Mouse (Mus musculus): ENCODE results near the gene Map1b. TPM values are rescaled to one million over a fixed set of nuclear protein-coding genes. Genes with fewer than 3 reads are reported as not detected.

Map1b gene
- total RNA-seq, 2 experiments from 2014 or later, result 20.6 to 24.3 TPM

GRCm38 (mm10) chr13:99452444-99452843 lies 63.9 kb downstream of the Map1b start:
- intact Hi-C loops (cut with DNase I), result no loop called here
- DNase-seq, result no peak

- intact Hi-C loops (cut with DNase I), result no loop called here
- no peak for DNase-seq
Measured at GRCm38 (mm10) chr13:99451276-99451675, 65.1 kb downstream of the Map1b start.

GRCm38 (mm10) chr13:99450766-99451165 lies 65.6 kb downstream of the Map1b start:
- DNase-seq, result peak; percentile 43 to 55
- intact Hi-C loops (cut with DNase I), result no loop called here

GRCm38 (mm10) chr13:99449547-99449946 lies 66.8 kb downstream of the Map1b start:
- intact Hi-C loops (cut with DNase I), result no loop called here
- DNase-seq, result no peak

GRCm38 (mm10) chr13:99448278-99448677 lies 68.1 kb downstream of the Map1b start:
- DNase-seq, result no peak
- intact Hi-C loops (cut with DNase I), result no loop called here

GRCm38 (mm10) chr13:99447403-99448199 lies 68.7 kb downstream of the Map1b start:
- intact Hi-C loops (cut with DNase I), result no loop called here
- DNase-seq, result peak; percentile 29 to 49

- intact Hi-C loops (cut with DNase I), result no loop called here
- DNase-seq, result no peak
Measured at GRCm38 (mm10) chr13:99447002-99447401, 69.3 kb downstream of the Map1b start.

GRCm38 (mm10) chr13:99444880-99445279 lies 71.5 kb downstream of the Map1b start:
- DNase-seq, result no peak
- intact Hi-C loops (cut with DNase I), result no loop called here

GRCm38 (mm10) chr13:99444431-99444871 lies 71.9 kb downstream of the Map1b start:
- intact Hi-C loops (cut with DNase I), result no loop called here
- no peak for DNase-seq

GRCm38 (mm10) chr13:99443484-99444175 lies 72.7 kb downstream of the Map1b start:
- intact Hi-C loops (cut with DNase I), result no loop called here
- no peak for DNase-seq

- no peak for DNase-seq
- intact Hi-C loops (cut with DNase I), result no loop called here
Measured at GRCm38 (mm10) chr13:99442434-99443249, 73.7 kb downstream of the Map1b start.

- DNase-seq, result no peak
- intact Hi-C loops (cut with DNase I), result no loop called here
Measured at GRCm38 (mm10) chr13:99441700-99442433, 74.5 kb downstream of the Map1b start.

GRCm38 (mm10) chr13:99440228-99440627 lies 76.1 kb downstream of the Map1b start:
- no peak for DNase-seq
- intact Hi-C loops (cut with DNase I), result no loop called here

- intact Hi-C loops (cut with DNase I), result no loop called here
- no peak for DNase-seq
Measured at GRCm38 (mm10) chr13:99439357-99439756, 77.0 kb downstream of the Map1b start.

GRCm38 (mm10) chr13:99437051-99437450 lies 79.3 kb downstream of the Map1b start:
- DNase-seq, result no peak
- intact Hi-C loops (cut with DNase I), result no loop called here

GRCm38 (mm10) chr13:99434494-99434893 lies 81.8 kb downstream of the Map1b start:
- DNase-seq, result no peak
- intact Hi-C loops (cut with DNase I), result no loop called here

GRCm38 (mm10) chr13:99433068-99434008 lies 83.0 kb downstream of the Map1b start:
- intact Hi-C loops (cut with DNase I), result no loop called here
- no peak for DNase-seq

GRCm38 (mm10) chr13:99423581-99423980 lies 92.8 kb downstream of the Map1b start:
- no peak for DNase-seq
- intact Hi-C loops (cut with DNase I), result no loop called here

- intact Hi-C loops (cut with DNase I), result no loop called here
- no peak for DNase-seq
Measured at GRCm38 (mm10) chr13:99416601-99417000, 99.7 kb downstream of the Map1b start.

Measured in heart, postnatal 14 days (tissue).